Mouse (Mus musculus): ENCODE data around the gene Gm4869. TPM values are rescaled to one million over a fixed set of nuclear protein-coding genes. Genes with fewer than 3 reads are reported as not detected.

The Gm4869 gene
- total RNA-seq, 1 experiment from 2014 or later, result not detected

GRCm38 (mm10) chr5:140514799-140515486, 69.5 kb downstream of the Gm4869 start:
- ATAC-seq (replicated peaks; ENCODE audit: low read depth, poor library complexity, severe bottlenecking), result peak; percentile 67

- ATAC-seq (replicated peaks; ENCODE audit: low read depth, poor library complexity, severe bottlenecking), result no peak
Measured at GRCm38 (mm10) chr5:140517159-140517920, 71.9 kb downstream of the Gm4869 start.

- no peak for ATAC-seq (replicated peaks; ENCODE audit: low read depth, poor library complexity, severe bottlenecking)
Measured at GRCm38 (mm10) chr5:140517921-140518230, 72.4 kb downstream of the Gm4869 start.

GRCm38 (mm10) chr5:140521196-140521595, 75.8 kb downstream of the Gm4869 start:
- no peak for ATAC-seq (replicated peaks; ENCODE audit: low read depth, poor library complexity, severe bottlenecking)

- ATAC-seq (replicated peaks; ENCODE audit: low read depth, poor library complexity, severe bottlenecking), result no peak
Measured at GRCm38 (mm10) chr5:140526754-140527153, 81.3 kb downstream of the Gm4869 start.

GRCm38 (mm10) chr5:140538111-140538683, 92.8 kb downstream of the Gm4869 start:
- ATAC-seq (replicated peaks; ENCODE audit: low read depth, poor library complexity, severe bottlenecking), result no peak

GRCm38 (mm10) chr5:140540106-140540505, 94.7 kb downstream of the Gm4869 start:
- ATAC-seq (replicated peaks; ENCODE audit: low read depth, poor library complexity, severe bottlenecking), result peak; percentile 83

GRCm38 (mm10) chr5:140542811-140543575, 97.5 kb downstream of the Gm4869 start:
- ATAC-seq (replicated peaks; ENCODE audit: low read depth, poor library complexity, severe bottlenecking), result no peak

Other genes starting within 250 kb of the Gm4869 start
- 54.5 and 60.1 TPM in 2 replicates for gene Mad1l1, start 124.1 kb upstream of the Gm4869 start, total RNA-seq (2017)
- 32.2 and 40.0 TPM in 2 replicates for gene Nudt1, start 124.0 kb upstream of the Gm4869 start, total RNA-seq (2017)
- gene Mrm2, start 113.7 kb upstream of the Gm4869 start, total RNA-seq (2017), result 8.4 and 12.0 TPM in 2 replicates
- 3.9 and 5.5 TPM in 2 replicates for gene Snx8, start 56.4 kb upstream of the Gm4869 start, total RNA-seq (2017)
- gene Eif3b, start 26.3 kb upstream of the Gm4869 start, total RNA-seq (2017), result 212 and 281 TPM in 2 replicates
- gene Chst12, start 59.9 kb downstream of the Gm4869 start, total RNA-seq (2017), result 10.1 and 15.3 TPM in 2 replicates
- gene Grifin, start 119.4 kb downstream of the Gm4869 start, total RNA-seq (2017), result not detected in 2 replicates
- 23.8 and 41.0 TPM in 2 replicates for gene Lfng, start 161.7 kb downstream of the Gm4869 start, total RNA-seq (2017)
- 14.4 and 20.2 TPM in 2 replicates for gene Ttyh3, start 203.4 kb downstream of the Gm4869 start, total RNA-seq (2017)

Measured in common myeloid progenitor, adult 5-6 weeks (primary cell).